Mouse (Mus musculus) T-cell, adult 2 months (primary cell): ENCODE results near the gene Gm48552.
A peak's percentile ranks its signal among the peaks of the same experiment; 100 is the strongest.

Source experiments
- DNase-seq: peaks from one replicate; pipeline ENCODE4 v3.0.0; 2022; ENCODE audit warnings: low spot score

Gene Gm48552

GRCm38 (mm10) chr10:81388505-81389055, at the start of gene Gm48552:
TSS of gene Gm48552 (plus strand) at chr10:81389005.
- no peak for DNase-seq

GRCm38 (mm10) chr10:81340551-81341332, 48.1 kb upstream of the Gm48552 start:
- no peak for DNase-seq

- peak; percentile 70 for DNase-seq
Observed at GRCm38 (mm10) chr10:81341333-81341949, 47.4 kb upstream of the Gm48552 start.

- no peak for DNase-seq
Observed at GRCm38 (mm10) chr10:81342686-81343505, 45.9 kb upstream of the Gm48552 start, which contains the start of gene Gipc3. TSS of gene Gipc3 (minus strand) at chr10:81343266.

- no peak for DNase-seq
Observed at GRCm38 (mm10) chr10:81344421-81345161, 44.2 kb upstream of the Gm48552 start.

- DNase-seq: no peak
Observed at GRCm38 (mm10) chr10:81345162-81345534, 43.7 kb upstream of the Gm48552 start.

GRCm38 (mm10) chr10:81346453-81347067, 42.2 kb upstream of the Gm48552 start:
- peak; percentile 50 for DNase-seq

GRCm38 (mm10) chr10:81349146-81349545, 39.7 kb upstream of the Gm48552 start:
- DNase-seq: no peak

GRCm38 (mm10) chr10:81349961-81350350, 38.8 kb upstream of the Gm48552 start:
- DNase-seq: no peak

- peak; percentile 98 for DNase-seq
Observed at GRCm38 (mm10) chr10:81350351-81351063, 38.3 kb upstream of the Gm48552 start, which contains the start of gene Hmg20b. TSS of gene Hmg20b (minus strand) at chr10:81350480.

- peak; percentile 66 for DNase-seq
Observed at GRCm38 (mm10) chr10:81351678-81352291, 37.0 kb upstream of the Gm48552 start.

GRCm38 (mm10) chr10:81354738-81355477, 33.9 kb upstream of the Gm48552 start:
- DNase-seq: no peak

GRCm38 (mm10) chr10:81355533-81355932, 33.3 kb upstream of the Gm48552 start:
- no peak for DNase-seq

GRCm38 (mm10) chr10:81356352-81356990, 32.3 kb upstream of the Gm48552 start:
- no peak for DNase-seq

- peak; percentile 87 for DNase-seq
Observed at GRCm38 (mm10) chr10:81356991-81357844, 31.6 kb upstream of the Gm48552 start, which contains the start of gene Mfsd12. TSS of gene Mfsd12 (plus strand) at chr10:81357491.

- no peak for DNase-seq
Observed at GRCm38 (mm10) chr10:81358209-81358608, 30.6 kb upstream of the Gm48552 start.

GRCm38 (mm10) chr10:81358841-81359240, 30.0 kb upstream of the Gm48552 start:
- no peak for DNase-seq

GRCm38 (mm10) chr10:81360721-81361120, 28.1 kb upstream of the Gm48552 start:
- DNase-seq: no peak
